Mouse (Mus musculus) megakaryocyte, embryonic 14.5 days (primary cell): Measurements from ENCODE around the gene Tspan1. TPM values are rescaled to one million over a fixed set of nuclear protein-coding genes. Genes with fewer than 3 reads are reported as not detected.

Experiments used
- H3K27me3 ChIP-seq: replicated peaks from 2 replicates; pipeline ENCODE3; 2012; ENCODE audit warnings: inconsistent platforms
- H3K36me3 ChIP-seq: replicated peaks from 2 replicates; pipeline ENCODE3; 2012; ENCODE audit warnings: low read length, inconsistent platforms, mixed read lengths
- H3K4me1 ChIP-seq: 2 replicates; pipeline ENCODE4 v1.6.1; 2012; ENCODE audit warnings: inconsistent platforms
- H3K4me3 ChIP-seq: replicated peaks from 2 replicates; pipeline ENCODE3; 2012; ENCODE audit warnings: moderate library complexity, mild to moderate bottlenecking, inconsistent platforms
- H3K9me3 ChIP-seq: 2 replicates; pipeline ENCODE4 v1.6.1; 2012; ENCODE audit warnings: inconsistent platforms
- FLI1 ChIP-seq: IDR thresholded peaks from 2 replicates; pipeline ENCODE4 v1.6.1; 2012; ENCODE audit warnings: low read length, inconsistent platforms, mixed read lengths
- GATA1 ChIP-seq: IDR thresholded peaks from 3 replicates; pipeline ENCODE4 v1.6.1; 2012; ENCODE audit warnings: mixed read lengths, low read length, inconsistent platforms, borderline replicate concordance
- polyA plus RNA-seq: library from polyadenylated mRNA; stranded (reverse); fragments of >175 nt; gene quantifications from 2 replicates; pipeline ENCODE4 v1.2.3, GENCODE M21; 2012; ENCODE audit warnings: low replicate concordance; ENCODE audit not compliant: insufficient read depth

Gene Tspan1
- not detected in 2 replicates for polyA plus RNA-seq

DNA sequence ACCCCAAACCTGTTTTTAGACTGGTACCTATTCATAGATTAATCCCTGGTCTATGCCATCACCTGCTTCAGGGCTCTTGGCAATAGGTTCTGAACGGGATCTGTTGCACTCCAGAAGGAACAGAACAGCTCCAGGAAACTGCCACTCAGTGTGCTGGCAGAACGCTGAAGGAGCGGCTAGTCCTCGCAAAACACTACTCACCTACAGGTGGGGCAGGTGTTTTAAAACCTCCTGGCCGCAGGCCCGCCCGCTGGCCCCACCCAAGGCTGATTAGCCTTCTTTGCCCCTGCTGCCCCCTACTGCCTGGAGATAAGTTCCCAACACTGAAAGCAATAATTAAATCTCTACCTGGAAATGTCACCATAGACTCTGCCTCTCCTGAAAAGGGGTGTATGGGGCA lies at the start of gene Tspan1:
Gene Tspan1, minus strand, starts transcription at position 198 of the 400 bp plus-strand sequence.
- Histone ChIP-seq H3K4me3 (peak within 1 kb of the TSS; percentile 78), H3K9me3 (no peaks in the 10 kb centered on the region)
- no peak for TF ChIP-seq GATA1
- TF ChIP-seq FLI1, result no peak

DNA sequence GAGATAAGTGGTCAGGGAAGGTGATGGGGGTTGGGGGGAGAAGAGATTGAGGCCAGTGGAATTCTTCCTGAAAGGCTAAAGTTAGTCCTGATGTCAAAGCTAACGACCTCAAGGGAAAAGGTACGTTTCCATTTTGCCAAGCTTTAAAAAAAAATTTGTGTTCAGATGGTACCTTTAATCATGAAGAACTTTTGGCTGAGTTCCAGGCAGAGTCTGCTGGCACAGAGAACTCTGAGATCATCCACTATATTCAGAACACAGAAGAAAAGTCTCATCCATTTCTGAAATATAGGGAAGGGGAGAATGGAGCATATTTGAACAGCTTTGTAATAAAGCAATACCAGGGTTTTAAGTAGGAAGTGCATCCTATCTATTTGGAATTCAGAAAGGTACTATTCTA lies 49.6 kb upstream of the Tspan1 start:
- Histone ChIP-seq H3K36me3 (no peaks in the 10 kb centered on the region), H3K9me3 (0 out of 2 replicates have a peak, but pooled peaks cover 7% of the 10 kb centered on the region), H3K4me3 (no peak overlapping the region), H3K27me3 (peaks cover 11% of the 10 kb centered on the region), H3K4me1 (peaks cover 5% of the 10 kb centered on the region; the same call in 1 of the 2 replicates)
- TF ChIP-seq FLI1, result no peak
- TF ChIP-seq GATA1, result no peak

More for the DNA sequence above, at the start of gene Tspan1:
- Histone ChIP-seq H3K4me1 (peaks cover 48% of the 10 kb centered on the region), H3K36me3 (no peaks in the 10 kb centered on the region), H3K27me3 (peaks cover 10% of the 10 kb centered on the region)

DNA sequence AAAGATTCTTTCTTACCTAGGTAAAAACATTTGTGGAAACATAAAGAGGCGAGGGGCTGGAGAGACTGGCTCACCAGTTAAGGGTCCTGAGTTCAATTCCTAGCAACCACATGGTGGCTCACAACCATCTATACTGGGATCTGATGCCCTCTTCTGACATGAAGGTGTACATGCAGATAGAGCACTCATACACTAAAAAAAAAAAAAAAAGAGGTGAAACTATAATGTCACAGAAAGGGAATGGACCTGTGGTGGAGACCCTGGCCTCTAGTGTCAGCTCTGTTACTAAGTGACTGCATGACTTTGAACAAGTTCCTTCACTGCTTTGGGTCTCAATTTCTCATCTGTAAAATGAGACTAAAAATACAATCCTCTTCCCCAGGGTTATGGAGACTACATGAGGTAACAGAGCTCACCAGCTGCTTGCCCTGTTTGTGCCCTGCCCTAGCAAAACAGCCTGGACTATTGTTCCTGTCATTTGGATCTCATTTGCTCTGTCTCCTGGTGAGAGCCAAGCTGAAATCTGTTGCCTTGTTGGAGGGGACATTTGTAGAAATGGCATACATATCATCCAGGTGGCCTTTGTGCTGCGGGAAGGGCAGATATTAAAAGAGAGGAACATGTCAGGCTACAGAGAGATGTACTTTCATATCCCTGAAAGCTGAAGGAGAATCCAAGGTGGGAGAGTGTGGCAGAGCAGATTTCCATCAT lies 48.6 kb upstream of the Tspan1 start:
- TF ChIP-seq FLI1, result no peak
- TF ChIP-seq GATA1, result no peak
- H3K4me3 ChIP-seq, result no peak overlapping the region
- H3K4me1 ChIP-seq, result peaks cover 7% of the 10 kb centered on the region; the same call in 1 of the 2 replicates
- 0 out of 2 replicates have a peak, but pooled peaks cover 7% of the 10 kb centered on the region for H3K9me3 ChIP-seq
- H3K27me3 ChIP-seq, result peaks cover 11% of the 10 kb centered on the region
- no peaks in the 10 kb centered on the region for H3K36me3 ChIP-seq

DNA sequence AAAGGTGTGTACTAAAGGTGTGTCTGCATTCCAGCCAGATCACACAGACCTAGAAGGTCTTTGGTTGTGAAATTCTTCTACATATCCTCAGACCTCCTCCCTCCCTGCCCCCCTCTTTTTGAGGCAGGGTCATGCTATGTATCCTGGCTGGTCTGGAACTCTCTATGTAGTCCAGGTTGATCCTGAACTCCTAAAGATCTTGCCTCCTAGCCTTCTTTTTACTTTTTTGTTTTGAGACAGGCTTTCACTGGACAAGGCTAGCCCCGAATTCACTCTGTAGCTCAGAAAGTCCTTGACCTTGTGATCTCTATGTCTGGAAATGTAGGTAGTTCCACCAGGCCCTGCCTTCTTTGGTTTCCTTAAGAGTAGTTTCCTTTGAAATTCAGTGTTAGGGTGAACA lies 41.5 kb upstream of the Tspan1 start:
- Histone ChIP-seq H3K9me3 (no peaks in the 10 kb centered on the region), H3K27me3 (peaks cover 2% of the 10 kb centered on the region), H3K4me1 (peaks cover 8% of the 10 kb centered on the region), H3K36me3 (no peaks in the 10 kb centered on the region), H3K4me3 (no peak overlapping the region)
- no peak for TF ChIP-seq GATA1
- no peak for TF ChIP-seq FLI1

DNA sequence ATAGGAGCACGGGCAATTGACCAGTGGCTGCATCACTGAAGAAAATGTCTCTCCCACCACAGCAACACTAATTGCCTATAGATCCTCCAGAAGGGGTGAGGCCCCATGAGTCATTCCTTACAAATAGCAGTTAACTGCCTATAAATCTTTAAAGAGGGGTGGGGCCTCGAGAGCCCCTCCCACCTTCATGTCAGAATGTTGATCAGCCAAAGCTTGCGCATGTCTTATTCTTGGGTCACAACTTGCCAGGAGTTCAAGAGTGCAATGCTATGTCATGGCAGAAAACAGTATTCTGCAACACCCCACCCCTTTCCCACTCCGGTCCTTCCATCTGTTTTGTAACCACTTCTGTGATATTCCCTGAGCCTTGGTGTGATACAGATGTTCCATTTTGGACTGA lies 39.1 kb upstream of the Tspan1 start:
- Histone ChIP-seq H3K27me3 (peaks cover 2% of the 10 kb centered on the region), H3K36me3 (no peaks in the 10 kb centered on the region), H3K9me3 (no peaks in the 10 kb centered on the region), H3K4me1 (peaks cover 5% of the 10 kb centered on the region), H3K4me3 (no peak overlapping the region)
- TF ChIP-seq FLI1 (no peak), GATA1 (no peak)

DNA sequence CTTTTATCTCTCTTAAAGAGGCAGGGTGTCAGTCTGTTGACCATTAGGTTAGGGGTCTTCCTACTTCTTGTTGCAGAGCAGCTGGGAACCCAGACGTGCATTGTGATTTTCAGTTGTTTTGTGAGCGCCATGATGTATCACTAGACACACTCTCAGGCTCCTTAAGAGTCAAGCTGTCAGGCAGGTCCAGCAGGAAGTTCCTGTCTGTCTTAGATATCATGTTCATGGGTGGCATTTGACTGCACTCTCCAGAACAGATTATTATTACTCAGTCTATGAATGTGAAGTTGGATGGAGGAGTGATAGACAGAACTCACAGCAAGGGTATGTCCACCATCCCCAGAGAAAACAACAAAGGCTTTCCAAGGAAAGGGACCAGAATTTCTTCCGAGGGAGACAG lies 37.0 kb upstream of the Tspan1 start:
- H3K9me3 ChIP-seq, result no peaks in the 10 kb centered on the region
- TF ChIP-seq GATA1, result no peak
- no peak for TF ChIP-seq FLI1
- H3K36me3 ChIP-seq, result no peaks in the 10 kb centered on the region
- peaks cover 5% of the 10 kb centered on the region for H3K4me1 ChIP-seq
- no peak overlapping the region for H3K4me3 ChIP-seq
- peaks cover 2% of the 10 kb centered on the region for H3K27me3 ChIP-seq

DNA sequence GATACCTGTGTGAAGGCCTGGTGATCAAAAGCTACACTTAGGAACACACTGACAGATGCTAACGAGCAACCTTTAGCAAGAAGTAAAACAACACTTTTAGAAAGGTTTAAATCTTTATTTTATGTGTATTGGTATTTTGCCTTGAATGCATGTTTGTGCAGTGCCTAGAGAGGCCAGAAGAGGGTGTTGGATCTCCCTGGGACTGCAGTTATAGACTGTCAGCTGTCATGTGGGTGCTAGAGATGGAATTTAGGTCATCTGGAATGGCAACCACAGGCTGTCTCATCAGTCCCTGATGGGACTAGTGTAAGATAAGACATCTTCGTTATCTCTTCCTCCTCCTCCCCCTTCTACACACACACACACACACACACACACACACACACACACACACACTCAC lies 31.0 kb upstream of the Tspan1 start:
- no peak overlapping the region for H3K4me3 ChIP-seq
- no peaks in the 10 kb centered on the region for H3K9me3 ChIP-seq
- H3K36me3 ChIP-seq, result no peaks in the 10 kb centered on the region
- peaks cover 9% of the 10 kb centered on the region for H3K4me1 ChIP-seq
- no peaks in the 10 kb centered on the region for H3K27me3 ChIP-seq
- TF ChIP-seq FLI1 (no peak), GATA1 (no peak)

DNA sequence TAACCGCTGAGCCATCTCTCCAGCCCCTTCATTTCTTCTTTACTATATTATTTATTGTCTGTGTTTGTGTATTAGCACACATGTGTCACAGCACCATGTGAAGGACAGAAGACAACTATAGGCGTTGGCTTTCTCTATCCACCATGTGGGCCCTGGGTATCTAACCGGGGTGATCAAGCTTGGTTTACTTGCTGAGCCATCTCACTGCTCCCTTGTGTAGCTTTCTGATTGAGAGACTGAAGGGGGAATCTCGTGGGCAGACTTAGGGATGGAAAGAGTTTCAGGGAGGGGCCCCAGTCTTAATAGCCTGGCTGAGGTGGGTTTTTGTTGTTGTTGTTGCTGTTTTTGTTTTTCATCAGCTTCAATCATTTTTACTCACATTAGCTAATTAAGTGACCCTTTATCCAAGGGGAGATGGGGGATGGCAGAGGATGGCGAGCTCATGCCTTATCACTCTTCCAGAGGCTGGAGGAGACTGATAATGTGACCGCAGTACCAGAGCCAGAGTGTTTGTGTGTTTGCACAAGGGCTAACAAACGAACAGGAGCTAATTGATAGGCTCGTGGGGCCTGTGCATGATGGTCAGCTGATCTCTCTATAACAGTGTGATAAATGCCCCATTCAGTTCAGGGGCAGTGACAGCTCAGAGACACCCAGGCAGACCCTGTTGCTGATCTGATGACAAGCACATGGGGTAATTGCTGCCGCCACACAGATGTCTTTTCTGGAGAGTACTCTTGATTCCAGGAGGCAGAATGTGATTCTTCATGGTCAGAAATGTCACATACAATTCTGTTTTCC lies 26.4 kb upstream of the Tspan1 start:
- no peaks in the 10 kb centered on the region for H3K9me3 ChIP-seq
- no peaks in the 10 kb centered on the region for H3K36me3 ChIP-seq
- peak overlapping the region; percentile 2 for H3K4me3 ChIP-seq
- H3K4me1 ChIP-seq, result peaks cover 16% of the 10 kb centered on the region
- TF ChIP-seq GATA1 (no peak), FLI1 (no peak)
- no peaks in the 10 kb centered on the region for H3K27me3 ChIP-seq

DNA sequence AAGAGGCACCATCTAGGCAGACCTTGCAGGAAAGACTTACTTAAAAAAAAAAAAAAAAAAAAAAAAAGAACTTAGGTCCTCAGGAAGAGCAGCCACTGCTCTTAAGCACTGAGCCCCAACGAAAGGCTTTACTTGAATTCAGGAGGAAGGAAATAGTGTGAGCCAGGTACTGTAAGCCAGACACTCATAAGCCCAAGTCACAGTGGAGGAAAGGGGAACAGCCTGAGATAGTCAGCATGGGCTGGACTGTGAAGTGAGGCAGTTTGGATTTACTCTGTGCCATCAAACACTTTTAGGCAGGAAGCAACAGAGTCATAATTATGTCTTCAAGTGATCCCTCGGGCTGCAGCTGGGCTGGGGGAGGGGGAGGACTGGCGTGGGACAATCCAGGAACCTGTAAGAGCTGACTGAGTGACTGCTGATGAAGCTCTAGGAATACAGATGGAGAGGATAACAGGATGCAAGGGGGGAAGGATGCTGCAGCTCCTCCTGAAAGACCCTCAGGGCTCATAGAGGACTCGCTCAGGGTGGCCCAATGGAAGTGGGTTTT lies 25.0 kb upstream of the Tspan1 start:
- H3K36me3 ChIP-seq, result no peaks in the 10 kb centered on the region
- H3K9me3 ChIP-seq, result no peaks in the 10 kb centered on the region
- peaks cover 16% of the 10 kb centered on the region for H3K4me1 ChIP-seq
- no peaks in the 10 kb centered on the region for H3K27me3 ChIP-seq
- TF ChIP-seq FLI1 (no peak), GATA1 (no peak)
- H3K4me3 ChIP-seq, result no peak overlapping the region

DNA sequence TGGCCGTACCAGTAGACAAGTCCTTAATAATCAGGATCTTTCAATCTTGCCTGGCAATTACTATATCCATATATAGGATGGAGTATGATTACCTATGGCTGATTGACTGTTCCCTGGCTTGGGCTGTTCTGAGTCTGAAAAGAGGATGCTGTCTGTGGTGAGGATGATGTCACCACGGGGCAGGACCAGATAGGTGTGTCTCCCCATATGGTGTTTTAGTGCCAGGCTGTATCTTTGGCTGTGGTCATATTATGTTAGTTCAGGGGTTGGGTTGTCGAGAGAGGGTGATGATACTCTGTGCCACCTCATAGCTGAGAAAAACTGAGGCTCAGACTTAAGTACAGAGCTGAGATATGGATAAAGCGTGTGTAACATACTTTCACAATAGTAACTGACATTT lies 17.7 kb upstream of the Tspan1 start:
- no peaks in the 10 kb centered on the region for H3K36me3 ChIP-seq
- peaks cover 47% of the 10 kb centered on the region for H3K27me3 ChIP-seq
- H3K4me3 ChIP-seq, result no peak overlapping the region
- TF ChIP-seq GATA1, result no peak
- TF ChIP-seq FLI1, result no peak
- H3K9me3 ChIP-seq, result no peaks in the 10 kb centered on the region
- peaks cover 40% of the 10 kb centered on the region for H3K4me1 ChIP-seq
